Comparison of ENCODE assay signal across 20 mouse cellular contexts in genomic region chr4:53269251-53269842, GRCm38 (mm10).
DNase-seq lines count a peak whose midpoint lies in the region; ATAC-seq and TF ChIP-seq lines count a peak whose summit lies in the region.
"Had no signal": no experiment of that assay in that cellular context is flagged by ENCODE, and none has a peak within 500 bp of the region (broad histone marks: within the 10 kb centered on the region; RNA-seq: fewer than 3 reads in every experiment).

No protein-coding gene starts in this region.

- H3K4me2 ChIP-seq in heart, embryonic 11.5 days: no peak overlapping the region
- peak overlapping the region; percentile 10; the same call in 1 of the 2 replicates for H3K4me2 ChIP-seq in lung, embryonic 14.5 days
- H3K4me2 ChIP-seq in lung, postnatal 0 days (replicated peaks; ENCODE audit: low read depth, low read length): no peak overlapping the region
- H3K4me2 ChIP-seq in stomach, embryonic 14.5 days (replicated peaks; ENCODE audit: low read depth, low read length): no peak overlapping the region
- H3K4me2 ChIP-seq: heart, embryonic 13.5 days; hindbrain, embryonic 13.5 days; liver, embryonic 13.5 days; neural tube, embryonic 12.5 days had no signal

- H3K4me1 ChIP-seq in heart, embryonic 11.5 days (ENCODE audit: control insufficient read depth, insufficient read depth, low read length): no peaks in the 10 kb centered on the region
- H3K4me1 ChIP-seq in lung, embryonic 14.5 days (ENCODE audit: insufficient read depth): peaks cover 4% of the 10 kb centered on the region; the same call in 1 of the 2 replicates
- H3K4me1 ChIP-seq in lung, postnatal 0 days (ENCODE audit: insufficient read depth, low read depth, low read length): peaks cover under 1% of the 10 kb centered on the region; the same call in 1 of the 2 replicates
- no peaks in the 10 kb centered on the region for H3K4me1 ChIP-seq in stomach, embryonic 14.5 days (ENCODE audit: control insufficient read depth, insufficient read depth, low read length)
- H3K4me1 ChIP-seq: liver, embryonic 13.5 days; neural tube, embryonic 12.5 days had no signal

- no peak for TF ChIP-seq EP300 in lung, postnatal 0 days (IDR thresholded peaks at IDR 0.05)

- no peaks in the 10 kb centered on the region for H3K27me3 ChIP-seq in heart, embryonic 11.5 days (ENCODE audit: control insufficient read depth, insufficient read depth, low read length)
- H3K27me3 ChIP-seq in lung, embryonic 14.5 days (ENCODE audit: insufficient read depth, low read length): no peaks in the 10 kb centered on the region
- no peaks in the 10 kb centered on the region for H3K27me3 ChIP-seq in lung, postnatal 0 days (replicated peaks; ENCODE audit: insufficient read depth, low read length)
- H3K27me3 ChIP-seq in stomach, embryonic 14.5 days (ENCODE audit: control insufficient read depth, insufficient read depth, low read length): no peaks in the 10 kb centered on the region
- H3K27me3 ChIP-seq: heart, embryonic 13.5 days; hindbrain, embryonic 13.5 days; liver, embryonic 13.5 days; neural tube, embryonic 12.5 days had no signal

- no peak overlapping the region for H3K4me3 ChIP-seq in heart, embryonic 11.5 days (ENCODE audit: low read depth, low read length)
- no peak overlapping the region for H3K4me3 ChIP-seq in lung, embryonic 14.5 days (ENCODE audit: low read depth, low read length)
- no peak overlapping the region for H3K4me3 ChIP-seq in lung, postnatal 0 days (ENCODE audit: low read depth, low read length)
- H3K4me3 ChIP-seq in stomach, embryonic 14.5 days (ENCODE audit: low read depth, low read length): no peak overlapping the region
- H3K4me3 ChIP-seq: heart, embryonic 13.5 days; hindbrain, embryonic 13.5 days; liver, embryonic 13.5 days; neural tube, embryonic 12.5 days had no signal

- no peak for TF ChIP-seq CTCF in lung, embryonic 14.5 days (IDR thresholded peaks at IDR 0.05; ENCODE audit: low read depth)
- no peak for TF ChIP-seq CTCF in lung, postnatal 0 days (IDR thresholded peaks at IDR 0.05)

- H3K27ac ChIP-seq in heart, embryonic 11.5 days (ENCODE audit: low read depth, low read length): no peak overlapping the region
- H3K27ac ChIP-seq in lung, embryonic 14.5 days (ENCODE audit: low read depth): peak overlapping the region; percentile 81
- H3K27ac ChIP-seq in lung, postnatal 0 days (ENCODE audit: low read length): no peak overlapping the region
- no peak overlapping the region for H3K27ac ChIP-seq in stomach, embryonic 14.5 days (ENCODE audit: low read length)
- H3K27ac ChIP-seq: heart, embryonic 13.5 days; hindbrain, embryonic 13.5 days; liver, embryonic 13.5 days; neural tube, embryonic 12.5 days had no signal

- H3K36me3 ChIP-seq in heart, embryonic 11.5 days (ENCODE audit: control insufficient read depth, insufficient read depth, low read length): no peaks in the 10 kb centered on the region
- H3K36me3 ChIP-seq in lung, embryonic 14.5 days (ENCODE audit: insufficient read depth): no peaks in the 10 kb centered on the region
- H3K36me3 ChIP-seq in lung, postnatal 0 days (ENCODE audit: insufficient read depth, low read length): no peaks in the 10 kb centered on the region
- no peaks in the 10 kb centered on the region for H3K36me3 ChIP-seq in stomach, embryonic 14.5 days (ENCODE audit: control insufficient read depth, insufficient read depth, low read length)
- H3K36me3 ChIP-seq: heart, embryonic 13.5 days; hindbrain, embryonic 13.5 days; liver, embryonic 13.5 days; neural tube, embryonic 12.5 days had no signal

- peak; percentile 35; the same call in 1 of the 2 replicates for ATAC-seq in heart, embryonic 11.5 days (replicated peaks; ENCODE audit: insufficient number of reproducible peaks, low FRiP score, low TSS enrichment)
- ATAC-seq in lung, embryonic 14.5 days (ENCODE audit: insufficient read depth): peak; percentile 29
- ATAC-seq in lung, postnatal 0 days: no peak
- ATAC-seq in common myeloid progenitor, adult 5-6 weeks (replicated peaks; ENCODE audit: low read depth, poor library complexity, severe bottlenecking): 0 out of 2 replicates have a peak, but pooled peaks have one; percentile 4
- ATAC-seq in stomach, embryonic 14.5 days (ENCODE audit: insufficient number of reproducible peaks, insufficient read depth, low FRiP score, low read depth): 0 out of 2 replicates have a peak, but pooled peaks have one; percentile 26
- ATAC-seq: forebrain, embryonic 14.5 days had no signal

- no peak for DNase-seq in heart, adult 8-10 months (ENCODE audit: low spot score)
- no peak for DNase-seq in lung, embryonic 14.5 days
- DNase-seq in lung, postnatal 0 days (ENCODE audit: low spot score): no peak
- DNase-seq in urinary bladder, adult 2 months (ENCODE audit: low spot score): no peak
- no peak for DNase-seq in layer of hippocampus, postnatal 36 days
- DNase-seq: cerebellum, adult 11 months; cerebellum, postnatal 36 days; kidney, adult 11 months; kidney, postnatal 14 days; layer of hippocampus, adult 9-11 months; liver, embryonic 13.5 days; right cerebral cortex, postnatal 4 days; thymus, postnatal 14 days had no signal

- WGBS in heart, embryonic 11.5 days (ENCODE audit: insufficient replicate concordance): 82% methylated on average over 5 of the region's 5 CpGs
- 87% methylated on average over 5 of the region's 5 CpGs for WGBS in lung, embryonic 14.5 days
- 89% methylated on average over 5 of the region's 5 CpGs for WGBS in lung, postnatal 0 days
- 92% methylated on average over 5 of the region's 5 CpGs for WGBS in stomach, embryonic 14.5 days

- no peaks in the 10 kb centered on the region for H3K9me3 ChIP-seq in heart, embryonic 11.5 days (replicated peaks; ENCODE audit: control insufficient read depth, low read length)
- H3K9me3 ChIP-seq in lung, embryonic 14.5 days (ENCODE audit: low read depth, low read length): no peaks in the 10 kb centered on the region
- H3K9me3 ChIP-seq in lung, postnatal 0 days (ENCODE audit: low read length): no peaks in the 10 kb centered on the region
- H3K9me3 ChIP-seq in stomach, embryonic 14.5 days (ENCODE audit: control insufficient read depth, low read depth, low read length): no peaks in the 10 kb centered on the region
- H3K9me3 ChIP-seq: heart, embryonic 13.5 days; hindbrain, embryonic 13.5 days; liver, embryonic 13.5 days; neural tube, embryonic 12.5 days had no signal

- no peak overlapping the region for H3K9ac ChIP-seq in heart, embryonic 11.5 days (ENCODE audit: low read depth, low read length)
- H3K9ac ChIP-seq in lung, embryonic 14.5 days: no peak overlapping the region
- no peak overlapping the region for H3K9ac ChIP-seq in lung, postnatal 0 days (replicated peaks; ENCODE audit: low read depth)
- no peak overlapping the region for H3K9ac ChIP-seq in stomach, embryonic 14.5 days (replicated peaks; ENCODE audit: low read depth, low read length)
- H3K9ac ChIP-seq: heart, embryonic 13.5 days; hindbrain, embryonic 13.5 days; liver, embryonic 13.5 days; neural tube, embryonic 12.5 days had no signal
